Mouse (Mus musculus) embryonic facial prominence, embryonic 11.5 days (tissue): Measurements from ENCODE around the gene Supt7l. TPM values are rescaled to one million over a fixed set of nuclear protein-coding genes. Genes with fewer than 3 reads are reported as not detected.
A peak's percentile ranks its signal among the peaks of the same experiment; 100 is the strongest.
"Not testable (repeated sequence)": the region's sequence is repeated elsewhere in the genome, so short reads cannot be mapped to it uniquely, and the experiment has no call there.

Experiments used
- ATAC-seq: fragments of 200-750 bp; cut with Nextera tagmentation; replicated peaks from 2 replicates; pipeline ENCODE4 v1.8.0; 2017; ENCODE audit warnings: low read depth; ENCODE audit not compliant: insufficient number of reproducible peaks, low FRiP score, low TSS enrichment
- DNase-seq: peaks from one replicate; pipeline ENCODE4 v3.0.0-alpha.2; 2015; ENCODE audit warnings: low spot score
- H3K27ac ChIP-seq: fragments of 300-500 bp; sonication (generic); replicated peaks from 2 replicates; pipeline ENCODE4 v1.5.1; 2014; ENCODE audit warnings: mild to moderate bottlenecking, low read depth, low read length, control low read depth
- H3K27me3 ChIP-seq: fragments of 300-500 bp; sonication (generic); 2 replicates; pipeline ENCODE4 v1.6.1; 2014; ENCODE audit warnings: mild to moderate bottlenecking, low read length, moderate library complexity, mixed read lengths; ENCODE audit not compliant: control insufficient read depth, insufficient read depth
- H3K36me3 ChIP-seq: fragments of 300-500 bp; sonication (generic); replicated peaks from 2 replicates; pipeline ENCODE4 v1.6.1; 2014; ENCODE audit warnings: low read depth, mild to moderate bottlenecking, low read length, moderate library complexity, mixed read lengths; ENCODE audit not compliant: control insufficient read depth, insufficient read depth
- H3K4me1 ChIP-seq: fragments of 300-500 bp; sonication (generic); 2 replicates; pipeline ENCODE4 v1.6.1; 2014; ENCODE audit warnings: low read length, mixed read lengths; ENCODE audit not compliant: control insufficient read depth, insufficient read depth
- H3K4me2 ChIP-seq: fragments of 300-500 bp; sonication (generic); 2 replicates; pipeline ENCODE4 v1.6.1; 2014; ENCODE audit warnings: low read depth, mild to moderate bottlenecking, control low read depth, low read length, moderate library complexity
- H3K4me3 ChIP-seq: fragments of 300-500 bp; sonication (generic); 2 replicates; pipeline ENCODE4 v1.5.1; 2014; ENCODE audit warnings: low read depth, low read length, control low read depth
- H3K9ac ChIP-seq: fragments of 300-500 bp; sonication (generic); replicated peaks from 2 replicates; pipeline ENCODE4 v1.6.1; 2014; ENCODE audit warnings: mild to moderate bottlenecking, control low read depth, low read length
- H3K9me3 ChIP-seq: fragments of 300-500 bp; sonication (generic); replicated peaks from 2 replicates; pipeline ENCODE4 v1.6.1; 2016; ENCODE audit warnings: mild to moderate bottlenecking, low read length, inconsistent platforms, mixed read lengths; ENCODE audit not compliant: control insufficient read depth
- WGBS: fragments of 180-500 bp; shearing (Covaris S2); extraction: QIAGEN DNeasy Blood & Tissue Kit; methylation state at CpG from one replicate; pipeline ENCODE4 v1.1.7; 2014; 5-methylcytosine and 5-hydroxymethylcytosine counted together
- polyA plus RNA-seq: library from polyadenylated mRNA; unstranded; fragments of >200 nt; fragmentation: Nextera tagmentation; extraction: Ambion mirVana; gene quantifications from 2 replicates; pipeline ENCODE4 v1.2.1, GENCODE M21; 2014

Gene Supt7l
- polyA plus RNA-seq: 17.8 and 18.8 TPM in 2 replicates

DNA sequence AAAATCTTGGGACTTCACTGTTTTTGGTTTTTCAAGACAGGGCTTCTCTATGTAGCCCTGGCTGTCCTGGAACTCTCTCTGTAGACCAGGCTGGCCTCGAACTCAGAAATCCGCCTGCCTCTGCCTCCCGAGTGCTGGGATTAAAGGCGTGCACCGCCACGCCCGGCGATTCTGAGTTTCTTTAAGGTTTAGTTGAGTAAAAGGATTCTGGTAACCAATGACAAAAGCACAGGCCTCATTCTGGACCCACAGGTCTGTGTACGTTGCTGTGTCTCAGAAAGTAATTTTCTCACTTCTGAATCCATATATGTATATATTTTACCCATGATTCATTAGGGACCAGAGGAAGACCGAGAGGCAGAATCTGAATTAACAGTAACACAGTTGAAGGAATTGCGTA lies at the start of gene Supt7l:
Gene Supt7l, minus strand, starts transcription at position 101 of the 400 bp plus-strand sequence.
- peak within 1 kb of the TSS; percentile 68; the same call in 1 of the 2 replicates for H3K27ac ChIP-seq
- H3K4me1 ChIP-seq, ATAC-seq, DNase-seq, H3K27me3 ChIP-seq, H3K9me3 ChIP-seq, H3K36me3 ChIP-seq: not testable (repeated sequence)
- H3K9ac ChIP-seq: peak within 1 kb of the TSS; percentile 78
- WGBS: 79% methylated on average over 11 of the region's 11 CpGs
- H3K4me2 ChIP-seq: peak within 1 kb of the TSS; percentile 87
- H3K4me3 ChIP-seq: peak within 1 kb of the TSS; percentile 93

DNA sequence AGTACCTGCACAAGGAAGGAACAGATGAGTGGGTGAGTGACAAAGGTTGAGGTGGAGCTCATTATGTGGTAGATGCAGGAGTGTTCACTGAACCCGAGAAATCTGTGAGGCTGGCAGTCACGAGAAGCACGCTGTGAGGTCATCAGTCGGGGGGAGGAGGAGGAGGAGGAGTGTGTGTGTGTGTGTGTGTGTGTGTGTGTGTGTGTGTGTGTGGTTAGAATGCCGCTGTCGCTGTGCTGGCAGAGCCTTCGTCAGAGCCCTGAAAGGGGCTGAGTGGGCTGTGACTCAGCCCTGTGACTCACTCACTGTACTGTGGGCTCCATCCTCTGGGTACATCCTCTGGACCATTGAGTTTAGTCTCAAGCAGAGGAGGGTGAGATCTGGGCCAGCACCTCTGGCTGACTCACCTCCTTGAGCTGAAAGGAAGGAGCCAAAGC lies 49.0 kb upstream of the Supt7l start:
- no peaks in the 10 kb centered on the region for H3K9me3 ChIP-seq
- WGBS: 80% methylated on average over 6 of the region's 7 CpGs

DNA sequence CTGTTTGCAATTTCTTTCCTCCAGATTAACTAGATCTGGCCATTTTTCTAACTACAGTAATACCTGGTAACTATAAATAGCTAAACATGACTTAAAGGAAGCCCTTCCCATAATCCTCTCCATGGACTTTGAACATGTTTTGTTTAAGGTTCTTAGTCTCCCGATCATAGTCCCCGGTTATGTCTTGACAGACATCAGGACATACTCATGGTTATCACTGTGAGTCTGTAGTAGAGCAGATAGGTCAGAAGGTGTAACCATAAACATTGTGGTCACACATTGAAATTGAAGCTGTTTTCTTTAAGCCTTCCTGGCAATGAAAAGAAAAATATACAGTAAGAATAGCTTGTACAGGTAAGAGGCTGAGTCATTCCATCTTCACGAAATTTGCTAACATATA lies 46.1 kb upstream of the Supt7l start:
- Histone ChIP-seq H3K4me1 (no peaks in the 10 kb centered on the region), H3K9me3 (no peaks in the 10 kb centered on the region), H3K36me3 (no peaks in the 10 kb centered on the region), H3K9ac (no peak overlapping the region), H3K27ac (no peak overlapping the region), H3K27me3 (no peaks in the 10 kb centered on the region), H3K4me2 (no peak overlapping the region), H3K4me3 (no peak overlapping the region)
- no peak for DNase-seq
- WGBS: 97% methylated on average over 3 of the region's 3 CpGs
- no peak for ATAC-seq

More for the DNA sequence above, 49.0 kb upstream of the Supt7l start:
- Histone ChIP-seq H3K36me3 (no peaks in the 10 kb centered on the region), H3K27ac (no peak overlapping the region), H3K4me2 (no peak overlapping the region), H3K9ac (no peak overlapping the region), H3K4me3 (no peak overlapping the region), H3K27me3 (no peaks in the 10 kb centered on the region), H3K4me1 (no peaks in the 10 kb centered on the region)
- DNase-seq (no peak), ATAC-seq (no peak)

DNA sequence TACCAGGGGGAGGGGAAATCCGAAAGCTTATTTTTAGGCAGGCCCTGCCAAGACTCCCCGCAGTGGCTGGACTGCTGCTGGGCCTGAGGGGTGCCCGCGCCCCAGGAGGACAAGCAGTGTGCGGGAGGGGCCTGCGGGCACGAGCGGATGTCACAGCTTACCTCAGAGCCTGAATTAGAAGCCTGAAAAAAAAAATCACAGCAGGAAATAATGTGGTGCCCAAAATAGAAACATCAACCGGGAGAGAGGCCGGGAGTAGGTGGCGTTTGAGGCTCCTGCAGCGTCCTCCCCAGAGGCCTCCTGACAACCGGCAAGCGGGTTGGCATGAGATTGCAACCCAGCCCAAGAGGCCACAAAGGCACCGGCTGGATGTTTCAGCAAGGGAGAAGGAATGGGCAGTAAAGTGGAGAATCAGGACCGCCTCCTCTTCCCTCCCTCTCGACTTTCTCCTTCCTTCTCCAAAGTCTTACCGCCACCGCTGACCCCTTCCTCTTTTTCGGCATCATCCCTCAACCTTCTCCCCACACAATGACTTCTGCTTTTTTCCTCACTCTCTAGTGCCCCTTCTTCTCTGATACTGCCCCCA lies 43.5 kb upstream of the Supt7l start:
- WGBS: 17% methylated on average over 20 of the region's 20 CpGs
- no peak overlapping the region for H3K27ac ChIP-seq

DNA sequence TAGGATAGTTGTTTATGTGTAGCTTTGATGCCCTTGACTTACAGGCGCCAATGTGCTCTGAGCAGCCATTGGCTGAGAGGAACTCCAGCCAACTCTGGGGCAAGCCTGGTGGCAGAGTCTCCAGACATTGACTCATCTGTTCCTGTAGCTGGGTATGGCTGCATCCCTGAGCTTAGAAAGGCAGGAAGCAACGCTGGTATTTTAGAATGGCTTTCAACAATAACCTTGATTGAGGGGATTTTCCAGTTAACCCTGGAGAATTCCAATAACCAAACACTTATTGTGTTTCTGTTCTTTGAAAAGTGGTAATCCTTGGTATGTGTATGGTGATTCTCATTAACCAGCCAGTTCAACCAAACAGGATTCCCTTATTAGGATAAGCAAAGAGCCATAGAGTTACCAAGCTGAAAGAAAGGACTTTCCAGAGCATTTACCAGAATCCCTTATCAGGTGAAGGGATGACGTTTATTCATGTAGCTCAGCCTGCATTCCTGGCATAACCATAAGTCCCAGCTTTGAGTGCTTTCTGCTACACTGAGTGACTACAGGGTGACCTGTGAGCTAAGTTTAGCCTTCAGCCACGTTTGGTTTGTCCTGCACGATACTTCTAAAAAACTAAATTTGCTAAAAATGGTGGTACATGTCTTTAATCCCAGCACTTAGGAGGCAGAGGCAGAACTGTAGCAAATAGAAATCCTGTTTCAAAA lies 40.5 kb upstream of the Supt7l start:
- no peak for DNase-seq
- H3K4me2 ChIP-seq: no peak overlapping the region
- WGBS: 76% methylated on average over 5 of the region's 5 CpGs
- H3K27ac ChIP-seq: no peak overlapping the region
- H3K27me3 ChIP-seq: no peaks in the 10 kb centered on the region
- no peaks in the 10 kb centered on the region for H3K4me1 ChIP-seq
- no peak for ATAC-seq
- no peak overlapping the region for H3K4me3 ChIP-seq
- H3K9me3 ChIP-seq: no peaks in the 10 kb centered on the region
- no peak overlapping the region for H3K9ac ChIP-seq
- H3K36me3 ChIP-seq: no peaks in the 10 kb centered on the region

More for the DNA sequence above, 43.5 kb upstream of the Supt7l start:
- no peak overlapping the region; the same call in 1 of the 2 replicates for H3K9ac ChIP-seq
- H3K36me3 ChIP-seq: no peaks in the 10 kb centered on the region
- peak; percentile 18 for DNase-seq
- no peaks in the 10 kb centered on the region for H3K27me3 ChIP-seq
- H3K4me1 ChIP-seq: no peaks in the 10 kb centered on the region
- 0 out of 2 replicates have a peak overlapping the region, but pooled peaks have one; percentile 3 for H3K4me3 ChIP-seq
- H3K9me3 ChIP-seq: no peaks in the 10 kb centered on the region
- H3K4me2 ChIP-seq: peak overlapping the region; percentile 29; the same call in 1 of the 2 replicates
- ATAC-seq: no peak

DNA sequence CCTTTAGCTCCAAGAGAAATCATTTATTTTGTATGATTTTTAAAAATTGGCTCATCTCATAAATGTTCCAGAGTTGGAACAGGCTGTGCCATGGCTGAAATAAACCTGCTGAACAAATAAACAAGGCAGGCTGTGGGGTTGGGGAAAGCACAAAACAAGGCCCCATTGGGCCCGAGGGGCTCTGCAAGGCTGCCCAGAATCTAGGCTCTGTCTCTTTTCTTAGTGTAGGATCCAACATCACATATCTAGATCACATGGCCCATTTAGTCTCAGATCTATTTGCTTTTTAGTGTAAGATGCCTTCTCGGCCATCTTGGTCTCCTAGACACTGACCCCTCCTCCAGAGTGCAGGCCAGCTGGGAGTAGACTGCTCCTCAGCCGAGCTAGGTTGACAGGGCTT lies 38.9 kb upstream of the Supt7l start:
- 70% methylated on average over 3 of the region's 3 CpGs for whole genome bisulfite sequencing
- H3K9me3 ChIP-seq: no peaks in the 10 kb centered on the region

DNA sequence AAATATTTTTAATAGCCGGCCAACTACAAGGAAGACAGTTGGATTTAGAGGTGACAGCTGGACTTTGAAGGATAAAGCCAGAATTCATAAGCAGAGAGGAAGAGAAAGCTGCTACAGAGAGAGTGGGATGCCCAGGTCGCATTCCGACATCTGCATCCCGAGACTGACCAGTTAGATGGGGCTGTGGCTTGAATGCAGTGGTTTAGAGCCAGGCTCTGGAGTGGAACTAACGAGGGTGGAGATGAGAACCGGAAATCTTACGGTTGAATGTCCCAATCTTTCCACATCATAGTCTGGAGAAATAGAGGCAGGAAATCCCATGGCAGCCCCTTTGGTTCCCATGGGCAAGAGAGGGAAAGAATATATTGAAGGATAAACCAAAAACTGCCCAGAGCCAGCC lies 38.4 kb upstream of the Supt7l start:
- H3K4me1 ChIP-seq: no peaks in the 10 kb centered on the region
- no peak overlapping the region for H3K4me3 ChIP-seq
- no peak overlapping the region for H3K4me2 ChIP-seq
- H3K27me3 ChIP-seq: no peaks in the 10 kb centered on the region
- ATAC-seq: no peak
- H3K27ac ChIP-seq: no peak overlapping the region
- no peaks in the 10 kb centered on the region for H3K9me3 ChIP-seq
- H3K36me3 ChIP-seq: no peaks in the 10 kb centered on the region
- no peak for DNase-seq
- 79% methylated on average over 7 of the region's 7 CpGs for WGBS
- H3K9ac ChIP-seq: no peak overlapping the region

More for the DNA sequence above, 38.9 kb upstream of the Supt7l start:
- DNase-seq: no peak
- Histone ChIP-seq H3K27ac (no peak overlapping the region), H3K36me3 (no peaks in the 10 kb centered on the region), H3K27me3 (no peaks in the 10 kb centered on the region), H3K9ac (no peak overlapping the region), H3K4me3 (no peak overlapping the region), H3K4me2 (no peak overlapping the region; the same call in 1 of the 2 replicates), H3K4me1 (no peaks in the 10 kb centered on the region)
- ATAC-seq: no peak

DNA sequence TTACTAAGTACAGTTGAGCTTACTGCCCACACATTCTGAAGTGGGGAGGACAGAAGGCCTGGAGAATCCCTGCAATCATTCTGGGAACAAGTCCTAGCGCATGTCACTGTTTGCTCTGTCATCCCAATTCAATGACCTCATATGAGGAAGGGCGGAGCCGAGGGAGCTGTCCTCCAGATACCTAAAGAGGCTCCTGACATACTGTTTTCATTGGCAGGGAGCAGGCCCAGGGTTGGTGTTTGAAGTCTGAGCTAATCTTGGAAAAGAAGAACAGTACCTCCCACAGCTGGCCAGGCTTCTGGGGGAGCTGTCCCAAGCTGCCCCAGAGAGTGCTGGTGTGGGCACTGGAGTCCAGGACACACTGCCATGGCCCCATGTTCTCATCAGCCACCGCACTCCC lies 37.4 kb upstream of the Supt7l start:
- DNase-seq (no peak), ATAC-seq (no peak)
- Histone ChIP-seq H3K9ac (no peak overlapping the region), H3K27me3 (no peaks in the 10 kb centered on the region), H3K36me3 (no peaks in the 10 kb centered on the region; the same call in 1 of the 2 replicates), H3K27ac (no peak overlapping the region), H3K4me3 (no peak overlapping the region), H3K9me3 (no peaks in the 10 kb centered on the region), H3K4me1 (no peaks in the 10 kb centered on the region), H3K4me2 (no peak overlapping the region)
- WGBS: 90% methylated on average over 4 of the region's 4 CpGs
